Mouse (Mus musculus) forebrain, embryonic 16.5 days (tissue): ENCODE data around the gene Serpina3f. TPM values are rescaled to one million over a fixed set of nuclear protein-coding genes. Genes with fewer than 3 reads are reported as not detected.

ENCODE experiments used
- ATAC-seq: fragments of 200-750 bp; cut with Nextera tagmentation; 2 replicates; pipeline ENCODE4 v1.8.0; 2017; ENCODE audit warnings: mild to moderate bottlenecking, moderate library complexity
- H3K27ac ChIP-seq: fragments of 300-500 bp; sonication (generic); 2 replicates; pipeline ENCODE4 v1.5.1; 2014; ENCODE audit warnings: low read length, control low read depth
- H3K27me3 ChIP-seq: fragments of 300-500 bp; sonication (generic); replicated peaks from 2 replicates; pipeline ENCODE4 v1.6.1; 2014; ENCODE audit warnings: low read length; ENCODE audit not compliant: control insufficient read depth, insufficient read depth
- H3K36me3 ChIP-seq: fragments of 300-500 bp; sonication (generic); 2 replicates; pipeline ENCODE4 v1.6.1; 2014; ENCODE audit not compliant: control insufficient read depth, insufficient read depth
- H3K4me1 ChIP-seq: fragments of 300-500 bp; sonication (generic); replicated peaks from 2 replicates; pipeline ENCODE4 v1.6.1; 2014; ENCODE audit warnings: low read length; ENCODE audit not compliant: control insufficient read depth, insufficient read depth
- H3K4me2 ChIP-seq: fragments of 300-500 bp; sonication (generic); 2 replicates; pipeline ENCODE4 v1.6.1; 2014; ENCODE audit warnings: mild to moderate bottlenecking, low read length, control low read depth
- H3K4me3 ChIP-seq: fragments of 300-500 bp; sonication (generic); replicated peaks from 2 replicates; pipeline ENCODE4 v1.5.1; 2014; ENCODE audit warnings: mild to moderate bottlenecking, low read length, control low read depth
- H3K9ac ChIP-seq: fragments of 300-500 bp; sonication (generic); replicated peaks from 2 replicates; pipeline ENCODE4 v1.6.1; 2014; ENCODE audit warnings: low read depth, low read length, control low read depth
- H3K9me3 ChIP-seq: fragments of 300-500 bp; sonication (generic); 2 replicates; pipeline ENCODE4 v1.6.1; 2016; ENCODE audit warnings: low read length; ENCODE audit not compliant: control insufficient read depth
- WGBS: fragments of 180-500 bp; shearing (Covaris S2); extraction: QIAGEN DNeasy Blood & Tissue Kit; methylation state at CpG from one replicate; pipeline ENCODE4 v1.1.7; 2014; 5-methylcytosine and 5-hydroxymethylcytosine counted together
- polyA plus RNA-seq: library from polyadenylated mRNA; unstranded; fragments of >200 nt; fragmentation: Nextera tagmentation; extraction: Ambion mirVana; gene quantifications from 2 replicates; pipeline ENCODE4 v1.2.1, GENCODE M21; 2015

The Serpina3f gene
- polyA plus RNA-seq, 1 experiment from 2014 or later, result not detected

DNA sequence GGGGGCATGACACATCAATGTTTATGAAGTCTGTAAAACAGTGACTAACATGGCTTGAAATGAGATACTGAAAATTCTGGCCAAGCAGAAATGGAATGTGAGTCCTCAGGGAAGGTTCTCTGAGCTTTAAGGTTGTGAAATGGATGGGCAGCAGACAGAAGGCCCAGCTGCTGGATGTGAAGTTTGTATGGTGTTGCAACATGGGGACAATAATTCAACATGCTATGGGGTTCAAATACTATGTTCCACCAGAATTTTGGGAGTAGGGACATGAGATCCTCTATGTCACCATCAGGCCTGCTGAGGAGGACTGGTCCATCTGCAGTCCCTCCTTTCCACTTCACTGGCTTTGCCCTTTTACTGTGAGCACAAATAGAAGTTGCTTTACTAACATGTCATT is 29.0 kb downstream of the Serpina3f start:
- Histone ChIP-seq H3K27ac (no peak overlapping the region), H3K27me3 (no peaks in the 10 kb centered on the region), H3K4me3 (no peak overlapping the region), H3K9me3 (no peaks in the 10 kb centered on the region), H3K9ac (no peak overlapping the region), H3K4me1 (no peaks in the 10 kb centered on the region), H3K36me3 (no peaks in the 10 kb centered on the region), H3K4me2 (no peak overlapping the region)
- ATAC-seq, result no peak

DNA sequence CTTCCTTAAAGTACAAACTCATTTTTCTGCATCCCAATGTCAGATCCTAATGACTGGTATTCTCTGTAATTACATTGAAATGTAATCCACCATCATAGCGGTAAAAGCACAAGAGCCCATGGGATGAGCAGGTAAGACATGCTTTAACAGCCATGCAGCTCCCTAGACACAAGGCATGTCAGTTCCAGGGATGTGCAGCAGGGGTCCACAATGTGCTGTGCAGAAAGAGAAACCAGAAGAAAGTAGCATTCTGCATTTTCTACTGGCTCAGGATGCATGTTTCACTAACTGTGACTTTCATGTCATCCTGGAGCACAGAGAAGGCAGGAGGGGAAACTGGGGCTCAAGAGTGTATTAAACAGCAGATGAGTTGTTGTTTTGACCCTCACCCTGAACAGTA is 30.7 kb downstream of the Serpina3f start:
- no peak overlapping the region for H3K9ac ChIP-seq
- H3K27ac ChIP-seq, result no peak overlapping the region
- no peak for ATAC-seq
- no peaks in the 10 kb centered on the region for H3K9me3 ChIP-seq
- no peak overlapping the region for H3K4me2 ChIP-seq
- H3K4me1 ChIP-seq, result no peaks in the 10 kb centered on the region
- WGBS, result 86% methylated on average over 1 of the region's 1 CpGs
- no peak overlapping the region for H3K4me3 ChIP-seq
- no peaks in the 10 kb centered on the region for H3K36me3 ChIP-seq
- H3K27me3 ChIP-seq, result no peaks in the 10 kb centered on the region

DNA sequence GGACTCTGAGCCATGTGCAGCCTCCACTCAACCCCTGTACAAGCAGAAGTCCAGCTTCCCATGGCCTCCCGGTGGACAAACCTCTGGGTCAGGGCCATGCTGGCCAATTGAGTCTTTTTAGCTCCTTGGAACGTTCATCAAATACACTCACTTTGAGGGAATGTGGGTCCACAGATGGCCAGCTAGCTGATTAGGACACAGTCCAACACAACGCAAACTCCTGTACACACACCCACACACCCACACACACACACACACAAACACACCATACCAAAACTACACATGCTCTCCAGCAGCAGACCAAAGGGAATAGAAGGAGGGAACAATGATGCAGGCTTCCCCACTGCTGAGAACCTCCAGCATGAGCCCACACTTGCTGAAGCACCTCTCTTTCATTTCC is 31.3 kb downstream of the Serpina3f start:
- ATAC-seq, result no peak
- no peak overlapping the region for H3K4me2 ChIP-seq
- no peaks in the 10 kb centered on the region for H3K9me3 ChIP-seq
- H3K27me3 ChIP-seq, result no peaks in the 10 kb centered on the region
- H3K9ac ChIP-seq, result no peak overlapping the region
- H3K4me1 ChIP-seq, result no peaks in the 10 kb centered on the region
- no peak overlapping the region for H3K4me3 ChIP-seq
- 74% methylated on average over 3 of the region's 3 CpGs for WGBS
- H3K36me3 ChIP-seq, result no peaks in the 10 kb centered on the region
- H3K27ac ChIP-seq, result no peak overlapping the region

DNA sequence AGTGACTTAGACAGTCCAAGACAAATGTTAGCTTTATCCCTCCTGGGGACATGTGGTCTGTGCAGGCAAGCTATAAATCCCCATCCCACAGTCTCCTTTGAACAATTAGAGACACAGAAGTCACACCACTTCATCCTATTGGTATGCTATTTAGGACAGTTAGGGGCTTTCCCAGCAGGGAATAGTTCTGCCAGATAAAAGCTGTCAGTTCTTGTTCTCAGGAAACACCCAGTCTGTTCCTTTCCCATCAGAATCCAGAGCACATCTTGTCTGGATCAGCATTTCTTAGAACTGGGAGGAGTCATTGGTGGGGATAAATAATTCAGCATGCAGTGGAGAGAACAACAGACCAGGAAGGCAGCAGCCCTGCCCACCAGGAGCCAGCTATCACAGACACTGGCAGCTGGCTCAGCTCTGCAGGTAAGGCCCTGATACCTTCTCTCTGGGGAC is 33.2 kb downstream of the Serpina3f start:
- no peak overlapping the region for H3K9ac ChIP-seq
- no peaks in the 10 kb centered on the region for H3K9me3 ChIP-seq
- H3K4me2 ChIP-seq, result no peak overlapping the region
- H3K27ac ChIP-seq, result no peak overlapping the region
- H3K4me1 ChIP-seq, result no peaks in the 10 kb centered on the region
- ATAC-seq, result no peak
- no peak overlapping the region for H3K4me3 ChIP-seq
- no peaks in the 10 kb centered on the region for H3K36me3 ChIP-seq
- H3K27me3 ChIP-seq, result no peaks in the 10 kb centered on the region

DNA sequence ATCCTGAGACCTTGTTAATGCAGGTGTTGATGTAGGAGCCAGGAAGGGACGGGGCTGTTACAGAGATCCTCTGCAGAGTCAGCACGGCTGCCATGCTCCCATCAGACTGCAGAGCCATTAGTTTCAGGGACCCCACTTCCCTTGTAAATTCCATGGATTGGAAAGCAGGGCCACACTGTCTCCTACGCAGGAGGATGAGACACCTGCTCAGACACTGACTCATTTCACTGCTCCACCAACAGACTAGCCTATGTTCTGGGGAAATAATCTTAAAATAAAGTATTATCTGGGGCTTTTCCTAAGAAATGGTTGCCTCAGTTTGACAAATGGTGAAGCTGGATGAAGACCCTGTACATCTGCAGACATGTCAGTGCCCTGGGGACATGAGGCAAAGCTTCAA is 33.9 kb downstream of the Serpina3f start:
- Histone ChIP-seq H3K4me1 (no peaks in the 10 kb centered on the region), H3K27ac (no peak overlapping the region), H3K9ac (no peak overlapping the region), H3K27me3 (no peaks in the 10 kb centered on the region), H3K9me3 (no peaks in the 10 kb centered on the region), H3K36me3 (no peaks in the 10 kb centered on the region), H3K4me3 (no peak overlapping the region), H3K4me2 (no peak overlapping the region)
- ATAC-seq, result no peak
- WGBS, result 83% methylated on average over 3 of the region's 3 CpGs

DNA sequence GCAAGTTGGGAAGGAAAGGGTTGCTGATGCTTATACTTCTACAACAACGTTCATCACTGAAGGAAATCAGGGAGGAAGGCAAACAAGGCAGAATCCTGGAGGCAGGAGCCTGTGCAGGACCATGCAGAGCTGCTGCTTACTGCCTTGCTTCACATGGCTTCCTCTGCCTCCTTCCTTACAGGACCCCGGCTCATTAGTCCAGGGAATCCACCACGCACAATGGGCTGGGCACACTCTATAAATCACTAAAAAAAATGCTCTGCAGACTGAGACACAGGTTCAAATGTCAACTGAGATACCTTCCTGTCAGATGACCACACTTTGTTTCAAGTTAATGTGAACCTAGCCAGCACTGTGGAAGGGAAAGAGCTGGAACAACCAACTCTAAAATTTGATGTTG is 46.7 kb downstream of the Serpina3f start:
- Histone ChIP-seq H3K9me3 (no peaks in the 10 kb centered on the region), H3K4me3 (no peak overlapping the region), H3K27ac (no peak overlapping the region), H3K4me2 (no peak overlapping the region), H3K9ac (no peak overlapping the region), H3K36me3 (no peaks in the 10 kb centered on the region), H3K27me3 (no peaks in the 10 kb centered on the region), H3K4me1 (no peaks in the 10 kb centered on the region)
- 65% methylated on average over 3 of the region's 3 CpGs for WGBS
- no peak for ATAC-seq

DNA sequence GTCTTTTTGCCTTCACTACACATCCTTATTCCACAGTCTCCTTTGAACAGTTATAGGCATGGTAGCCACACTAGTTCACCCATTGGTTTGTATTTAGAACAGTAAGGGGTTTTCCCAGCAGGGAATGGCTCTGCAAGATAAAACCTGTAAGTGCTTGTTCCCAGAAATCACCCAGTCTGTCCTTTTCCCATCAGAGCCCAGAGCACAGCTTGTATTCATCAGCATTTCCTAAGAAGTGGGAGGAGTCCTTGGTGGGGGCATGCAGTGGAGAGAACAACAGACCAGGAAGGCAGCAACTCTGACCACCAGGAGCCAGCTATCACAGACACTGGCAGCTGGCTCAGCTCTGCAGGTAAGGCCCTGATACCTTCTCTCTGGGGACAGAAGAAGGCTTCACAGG is 48.5 kb downstream of the Serpina3f start, which contains the start of gene Serpina3i:
Gene Serpina3i, plus strand, starts transcription at position 260 of the 400 bp plus-strand sequence.
- no peak for ATAC-seq
- no peaks in the 10 kb centered on the region for H3K4me1 ChIP-seq

DNA sequence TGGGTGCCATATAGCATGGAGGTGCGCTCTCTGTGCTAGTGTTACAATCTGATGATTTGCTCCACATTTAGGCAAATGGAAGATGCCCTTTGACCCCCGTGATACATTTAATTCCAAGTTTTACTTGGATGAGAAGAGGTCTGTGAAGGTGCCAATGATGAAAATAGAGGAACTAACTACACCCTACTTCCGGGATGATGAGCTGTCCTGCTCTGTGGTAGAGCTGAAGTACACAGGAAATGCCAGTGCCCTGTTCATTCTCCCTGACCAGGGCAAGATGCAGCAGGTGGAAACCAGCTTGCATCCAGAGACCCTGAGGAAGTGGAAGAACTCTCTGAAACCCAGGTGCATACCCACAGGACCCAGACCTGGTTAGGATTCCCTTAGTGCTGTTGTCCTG is 52.0 kb downstream of the Serpina3f start:
- 87% methylated on average over 3 of the region's 3 CpGs for whole genome bisulfite sequencing
- no peak for ATAC-seq
- Histone ChIP-seq H3K27me3 (no peaks in the 10 kb centered on the region), H3K9me3 (no peaks in the 10 kb centered on the region), H3K9ac (no peak overlapping the region), H3K4me2 (no peak overlapping the region), H3K36me3 (no peaks in the 10 kb centered on the region), H3K27ac (no peak overlapping the region), H3K4me3 (no peak overlapping the region), H3K4me1 (no peaks in the 10 kb centered on the region)

More for the DNA sequence above, 48.5 kb downstream of the Serpina3f start, which contains the start of gene Serpina3i:
- Histone ChIP-seq H3K9me3 (no peaks in the 10 kb centered on the region), H3K4me2 (no peak within 1 kb of the TSS), H3K27me3 (no peaks in the 10 kb centered on the region), H3K4me3 (no peak within 1 kb of the TSS), H3K9ac (no peak within 1 kb of the TSS), H3K36me3 (no peaks in the 10 kb centered on the region), H3K27ac (no peak within 1 kb of the TSS)

Other genes with a start within 250 kb of the Serpina3f start
- not detected in 2 replicates for gene Serpina11, start 224.6 kb upstream of the Serpina3f start, polyA plus RNA-seq
- 0.15 TPM in 1 of 2 replicates, not detected in the other for gene Serpina9, start 200.8 kb upstream of the Serpina3f start, polyA plus RNA-seq
- not detected in 2 replicates for gene Serpina12, start 170.1 kb upstream of the Serpina3f start, polyA plus RNA-seq
- not detected in 2 replicates for gene Serpina5, start 113.4 kb upstream of the Serpina3f start, polyA plus RNA-seq
- not detected in 2 replicates for gene Serpina3a, start 101.8 kb upstream of the Serpina3f start, polyA plus RNA-seq
- gene Serpina3b, start 86.5 kb upstream of the Serpina3f start, polyA plus RNA-seq, result 0.10 TPM in 1 of 2 replicates, not detected in the other
- gene Serpina3c, start 60.7 kb upstream of the Serpina3f start, polyA plus RNA-seq, result not detected in 2 replicates
- gene Serpina3g, start 21.7 kb downstream of the Serpina3f start, polyA plus RNA-seq, result not detected in 2 replicates
- not detected in 2 replicates for gene Serpina3i, start 48.6 kb downstream of the Serpina3f start, polyA plus RNA-seq
- gene Serpina3j, start 100.0 kb downstream of the Serpina3f start, polyA plus RNA-seq, result not detected in 2 replicates
- gene Serpina3k, start 123.9 kb downstream of the Serpina3f start, polyA plus RNA-seq, result not detected in 2 replicates
- gene Serpina3m, start 123.9 kb downstream of the Serpina3f start, polyA plus RNA-seq, result not detected in 2 replicates
- 0.22 TPM in 1 of 2 replicates, not detected in the other for gene Serpina3n, start 192.2 kb downstream of the Serpina3f start, polyA plus RNA-seq